Mouse (Mus musculus) ES-Bruce4 (cell line): ENCODE results near the gene D5Ertd579e. TPM values are rescaled to one million over a fixed set of nuclear protein-coding genes. Genes with fewer than 3 reads are reported as not detected.

Experiments used
- H3K27ac ChIP-seq: 2 replicates; pipeline ENCODE4 v1.5.1; 2012; ENCODE audit warnings: low read length, inconsistent platforms; ENCODE audit not compliant: insufficient read depth
- H3K27me3 ChIP-seq: 2 replicates; pipeline ENCODE4 v1.6.1; 2012; ENCODE audit warnings: mild to moderate bottlenecking, low read length, inconsistent platforms; ENCODE audit not compliant: control insufficient read depth, poor library complexity, insufficient read depth, severe bottlenecking
- H3K36me3 ChIP-seq: 2 replicates; pipeline ENCODE4 v1.6.1; 2012; ENCODE audit warnings: inconsistent platforms, mild to moderate bottlenecking, low read length, moderate library complexity; ENCODE audit not compliant: control insufficient read depth, poor library complexity, insufficient read depth, severe bottlenecking
- H3K4me1 ChIP-seq: one replicate; pipeline ENCODE4 v1.8.1; 2011; ENCODE audit warnings: low read length; ENCODE audit not compliant: control insufficient read depth, insufficient read depth
- H3K4me3 ChIP-seq: 2 replicates; pipeline ENCODE4 v1.5.1; 2011; ENCODE audit warnings: low read depth, mild to moderate bottlenecking, low read length
- H3K9ac ChIP-seq: 2 replicates; pipeline ENCODE4 v1.6.1; 2012; ENCODE audit warnings: low read depth, mild to moderate bottlenecking, inconsistent platforms; ENCODE audit not compliant: poor library complexity, severe bottlenecking
- H3K9me3 ChIP-seq: replicated peaks from 2 replicates; pipeline ENCODE4 v1.6.1; 2012; ENCODE audit warnings: mild to moderate bottlenecking, low read length, inconsistent platforms; ENCODE audit not compliant: control insufficient read depth, poor library complexity, insufficient read depth, severe bottlenecking
- CTCF ChIP-seq: IDR thresholded peaks from one replicate; pipeline ENCODE4 v1.8.1; 2011; ENCODE audit warnings: low read depth, low read length
- EP300 ChIP-seq: IDR thresholded peaks from 2 replicates; pipeline ENCODE4 v1.6.1; 2011; ENCODE audit warnings: low read depth, low read length; ENCODE audit not compliant: insufficient read depth
- POLR2A ChIP-seq: IDR thresholded peaks from one replicate; pipeline ENCODE4 v1.8.1; 2011; ENCODE audit warnings: low read length; ENCODE audit not compliant: insufficient read depth
- polyA plus RNA-seq: library from polyadenylated mRNA; stranded (reverse); fragments of >200 nt; gene quantifications from 2 replicates; pipeline ENCODE4 v1.2.4, GENCODE M21; 2011; ENCODE audit warnings: low read depth; ENCODE audit not compliant: missing spikeins, insufficient read depth, insufficient read length

D5Ertd579e gene
- polyA plus RNA-seq, 1 experiment, result 44.1 TPM

DNA sequence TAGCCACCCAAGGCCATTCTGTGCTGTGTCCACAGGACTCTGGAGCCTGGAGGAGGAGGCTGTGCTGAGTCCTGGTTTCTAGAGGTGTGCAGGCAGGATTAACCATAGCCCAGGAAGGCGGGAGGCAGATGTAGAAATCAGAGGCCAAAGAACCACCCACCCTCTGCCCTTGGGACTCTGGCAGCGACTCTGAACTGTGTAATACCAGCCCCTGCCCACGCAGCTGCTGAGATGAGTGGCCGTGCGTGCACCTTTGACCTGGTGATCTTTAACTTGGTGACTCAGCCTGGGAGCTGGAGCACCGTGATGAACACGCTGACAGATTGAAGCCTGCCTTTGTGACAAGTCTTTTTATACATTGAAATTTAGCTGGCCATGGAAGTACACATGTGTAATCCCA lies 28.4 kb upstream of the D5Ertd579e start:
- Histone ChIP-seq H3K27me3 (no peaks in the 10 kb centered on the region), H3K9ac (no peak overlapping the region), H3K4me1 (no peaks in the 10 kb centered on the region), H3K4me3 (no peak overlapping the region), H3K27ac (no peak overlapping the region), H3K9me3 (no peaks in the 10 kb centered on the region), H3K36me3 (no peaks in the 10 kb centered on the region)
- TF ChIP-seq POLR2A (no peak), EP300 (no peak), CTCF (no peak)

DNA sequence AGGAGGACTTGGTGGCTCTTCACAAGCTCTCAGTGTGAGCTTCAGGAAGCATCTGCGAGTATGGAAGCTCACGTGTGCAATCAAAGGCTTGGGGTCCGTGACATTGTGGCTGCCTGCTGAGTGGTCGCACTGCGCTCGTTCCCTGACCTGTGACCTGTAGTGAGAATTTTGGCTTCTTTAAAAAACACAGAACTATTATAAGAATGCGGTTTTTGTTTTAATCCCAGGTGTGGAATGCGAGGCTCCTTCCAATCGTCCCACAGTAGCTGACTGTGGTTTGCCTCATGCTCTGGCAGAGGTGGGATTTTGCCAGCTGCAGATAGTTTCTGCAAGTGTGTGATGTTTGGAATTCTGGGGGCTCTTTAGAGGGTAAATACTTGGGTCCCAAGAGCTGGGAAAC lies 27.5 kb upstream of the D5Ertd579e start:
- no peaks in the 10 kb centered on the region for H3K27me3 ChIP-seq
- no peak for TF ChIP-seq EP300
- no peak for TF ChIP-seq CTCF
- TF ChIP-seq POLR2A, result no peak
- no peaks in the 10 kb centered on the region for H3K4me1 ChIP-seq

DNA sequence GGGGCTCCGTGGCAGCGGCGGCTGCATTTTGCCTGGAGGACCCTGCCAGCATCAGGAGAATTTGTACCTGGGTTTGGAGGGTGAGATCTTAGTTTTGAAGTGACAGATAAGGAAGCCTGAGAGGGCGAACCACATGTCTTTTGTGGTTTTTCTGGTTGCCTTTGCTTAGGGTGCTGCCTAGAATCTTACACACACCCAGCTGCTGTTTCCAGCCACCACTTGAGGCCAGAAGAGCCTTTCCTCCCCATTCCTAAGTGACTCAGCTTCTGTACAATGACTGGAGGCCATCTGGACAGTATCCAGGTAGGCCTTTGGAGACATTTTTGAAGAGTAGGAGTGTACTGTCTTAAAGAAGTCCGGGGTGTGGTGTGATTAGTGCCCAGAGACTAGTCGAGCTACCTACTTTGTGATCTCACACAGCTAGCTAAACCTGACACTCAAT lies 26.6 kb upstream of the D5Ertd579e start:
- Histone ChIP-seq H3K27ac (no peak overlapping the region), H3K27me3 (no peaks in the 10 kb centered on the region), H3K36me3 (no peaks in the 10 kb centered on the region), H3K9ac (no peak overlapping the region), H3K9me3 (no peaks in the 10 kb centered on the region), H3K4me1 (no peaks in the 10 kb centered on the region), H3K4me3 (no peak overlapping the region)
- TF ChIP-seq CTCF, result no peak
- no peak for TF ChIP-seq EP300
- TF ChIP-seq POLR2A, result no peak

More for the DNA sequence above, 27.5 kb upstream of the D5Ertd579e start:
- no peak overlapping the region for H3K4me3 ChIP-seq
- no peak overlapping the region for H3K9ac ChIP-seq
- H3K27ac ChIP-seq, result no peak overlapping the region
- no peaks in the 10 kb centered on the region for H3K9me3 ChIP-seq
- H3K36me3 ChIP-seq, result no peaks in the 10 kb centered on the region

DNA sequence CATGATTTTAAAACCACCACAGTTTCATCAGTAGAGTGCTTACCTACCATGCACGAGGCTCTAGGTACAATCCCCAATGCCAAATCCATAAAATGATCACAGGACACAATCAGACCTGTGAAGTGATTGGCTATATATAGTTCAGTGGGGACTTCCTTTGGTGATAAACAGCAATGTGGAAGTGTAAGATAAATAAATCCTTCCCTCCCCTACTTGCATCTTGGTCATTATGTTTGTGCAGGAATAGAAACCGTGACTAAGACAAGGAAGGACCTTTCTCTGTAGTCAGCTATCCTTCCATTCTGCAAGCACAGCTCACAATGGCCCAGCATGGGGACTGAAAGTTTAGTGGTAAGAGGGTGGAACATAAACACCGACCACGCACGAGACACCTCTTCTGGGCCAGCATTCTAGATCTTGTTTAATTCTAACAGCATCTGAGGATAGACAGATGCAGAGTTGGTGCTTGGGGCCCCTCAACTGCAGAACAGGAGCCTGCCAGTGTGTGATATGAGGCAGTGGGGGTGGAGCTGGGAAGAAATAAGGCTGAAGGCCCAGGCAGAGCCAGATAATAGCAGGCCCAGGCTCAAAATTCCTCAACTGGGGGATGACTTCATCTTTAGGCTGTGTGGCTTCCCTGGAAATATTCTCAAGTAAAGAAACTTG lies 25.0 kb upstream of the D5Ertd579e start:
- H3K4me3 ChIP-seq, result no peak overlapping the region
- H3K27me3 ChIP-seq, result no peaks in the 10 kb centered on the region
- H3K9ac ChIP-seq, result no peak overlapping the region
- TF ChIP-seq POLR2A, result no peak
- no peak overlapping the region for H3K27ac ChIP-seq
- no peaks in the 10 kb centered on the region for H3K4me1 ChIP-seq
- H3K36me3 ChIP-seq, result no peaks in the 10 kb centered on the region
- H3K9me3 ChIP-seq, result no peaks in the 10 kb centered on the region

DNA sequence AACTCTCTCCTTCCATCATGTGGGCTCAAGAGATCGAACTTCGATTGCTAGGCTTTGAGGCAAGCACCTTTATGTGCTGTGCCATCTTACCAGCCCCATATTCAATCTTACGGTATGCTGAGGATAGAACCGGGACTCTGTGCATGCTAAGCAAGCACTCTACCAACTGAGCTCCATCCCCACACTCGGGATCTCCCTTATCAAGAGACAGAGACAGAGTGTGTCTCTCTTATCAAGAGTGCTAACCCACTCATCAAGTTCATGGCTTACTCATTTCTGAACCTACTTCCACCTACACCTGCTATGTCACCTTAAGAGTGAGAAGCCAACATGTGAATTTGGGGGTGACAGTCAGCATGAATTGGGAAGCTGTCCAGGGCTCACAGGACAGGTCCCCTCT lies 24.4 kb upstream of the D5Ertd579e start:
- Histone ChIP-seq H3K36me3 (no peaks in the 10 kb centered on the region), H3K27ac (no peak overlapping the region), H3K27me3 (no peaks in the 10 kb centered on the region), H3K4me1 (no peaks in the 10 kb centered on the region), H3K4me3 (no peak overlapping the region), H3K9ac (no peak overlapping the region), H3K9me3 (no peaks in the 10 kb centered on the region)
- no peak for TF ChIP-seq CTCF
- no peak for TF ChIP-seq EP300
- no peak for TF ChIP-seq POLR2A

DNA sequence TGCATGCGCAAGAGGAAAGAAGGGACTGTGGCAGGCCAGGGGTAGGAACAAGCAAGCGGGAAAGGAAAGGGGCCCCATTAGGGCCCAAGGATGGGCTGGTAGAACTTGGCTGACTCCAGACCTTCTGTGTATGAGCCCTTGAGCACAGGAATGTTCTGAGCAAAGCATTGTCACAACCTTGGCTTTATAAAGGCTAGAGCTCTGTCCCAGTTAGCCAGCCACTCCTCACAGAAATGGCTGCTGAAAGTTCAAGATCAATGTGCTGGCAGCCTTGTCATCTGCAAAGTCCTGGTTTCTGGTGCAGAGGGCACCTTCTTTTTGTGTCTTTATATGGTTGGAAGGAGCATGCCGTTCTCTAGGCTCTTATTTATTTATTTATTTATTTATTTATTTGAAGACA lies 23.8 kb upstream of the D5Ertd579e start:
- Histone ChIP-seq H3K9me3 (no peaks in the 10 kb centered on the region), H3K36me3 (no peaks in the 10 kb centered on the region), H3K4me1 (no peaks in the 10 kb centered on the region), H3K27ac (no peak overlapping the region), H3K4me3 (no peak overlapping the region), H3K27me3 (no peaks in the 10 kb centered on the region), H3K9ac (no peak overlapping the region)
- TF ChIP-seq CTCF (no peak), EP300 (no peak), POLR2A (no peak)
